Mouse (Mus musculus): Measurements from ENCODE around the gene Tbc1d2b. TPM values are rescaled to one million over a fixed set of nuclear protein-coding genes. Genes with fewer than 3 reads are reported as not detected.

Gene Tbc1d2b
- total and polyA plus RNA-seq, 3 experiments, result 0.09 to 0.90 (median 0.22) TPM

DNA sequence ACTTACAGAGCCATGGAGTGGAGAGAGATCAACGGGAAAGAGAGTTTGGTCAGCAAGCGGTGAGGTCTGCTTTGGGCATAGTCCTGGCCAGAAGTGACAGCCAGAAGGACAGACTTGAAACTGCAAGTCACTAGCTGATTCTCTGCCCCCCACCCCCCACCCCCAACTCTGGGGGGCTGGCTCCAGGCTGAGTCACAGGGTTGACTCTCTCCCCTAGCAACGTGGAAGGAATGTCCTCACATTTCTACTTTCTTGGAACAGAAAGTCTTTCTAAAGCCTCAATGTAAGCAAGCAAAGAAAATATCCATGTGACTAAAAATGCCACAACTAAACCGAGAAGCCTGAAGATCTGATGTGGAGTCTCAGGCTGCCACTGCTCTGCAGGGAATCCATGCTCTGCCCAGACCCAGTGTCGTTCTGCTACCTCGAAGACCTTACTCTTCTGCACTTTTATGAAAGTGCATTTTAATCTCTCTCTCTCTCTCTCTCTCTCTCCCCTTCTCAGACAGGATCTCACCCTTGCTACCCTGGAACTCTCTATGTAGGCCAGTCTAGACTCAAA lies 14.7 kb downstream of the Tbc1d2b start:
- peaks cover 32% of the 10 kb centered on the region for H3K9me3 ChIP-seq (replicated peaks)
- H3K4me1 ChIP-seq (ENCODE audit: insufficient read depth, low read depth, low read length), result peaks cover 4% of the 10 kb centered on the region; the same call in 1 of the 2 replicates
- DNase-seq (ENCODE audit: low spot score), result no peak
- H3K27me3 ChIP-seq (ENCODE audit: insufficient read depth, low read length), result no peaks in the 10 kb centered on the region
- no peak for TF ChIP-seq GATA1 (IDR thresholded peaks at IDR 0.05; ENCODE audit: borderline replicate concordance, low read length)
- no peak for TF ChIP-seq POLR2AphosphoS5 (IDR thresholded peaks at IDR 0.05; ENCODE audit: insufficient replicate concordance, low read depth, low read length)
- no peak for TF ChIP-seq CTCF (IDR thresholded peaks at IDR 0.05; ENCODE audit: low read depth, low read length)
- TF ChIP-seq GATA2 (IDR thresholded peaks at IDR 0.05; ENCODE audit: borderline replicate concordance, low read depth, low read length), result no peak
- TF ChIP-seq TAL1 (conservative IDR thresholded peaks at IDR 0.05; ENCODE audit: low read depth, low read length), result no peak
- ATAC-seq (ENCODE audit: extremely low read depth, insufficient number of reproducible peaks, low FRiP score, poor library complexity, severe bottlenecking), result no peak
- no peak overlapping the region for H3K4me3 ChIP-seq (ENCODE audit: low read depth, low read length)
- no peaks in the 10 kb centered on the region for H3K36me3 ChIP-seq (replicated peaks)

DNA sequence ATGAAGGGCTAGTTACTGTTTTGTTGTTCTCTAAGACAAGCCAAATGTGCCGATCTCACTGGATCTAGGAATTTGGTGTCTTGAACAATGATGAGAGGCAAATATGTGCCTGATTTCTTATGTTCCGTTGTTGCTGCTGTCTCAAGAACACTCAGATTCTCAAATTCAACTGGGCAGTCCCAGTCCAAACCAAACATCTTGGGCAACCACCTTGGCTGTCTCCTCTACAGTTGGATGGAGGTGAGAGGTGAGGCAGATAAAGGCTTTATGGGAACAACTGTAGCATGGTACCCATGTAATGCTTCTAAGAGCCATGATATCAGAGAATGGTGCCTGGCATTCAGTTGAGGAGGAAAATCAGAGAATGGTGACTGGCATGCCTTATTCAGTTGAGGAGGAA lies 17.4 kb downstream of the Tbc1d2b start:
- Histone ChIP-seq H3K4me1 (ENCODE audit: insufficient read depth, low read depth, low read length) (no peaks in the 10 kb centered on the region; the same call in 1 of the 2 replicates), H3K4me3 (ENCODE audit: low read depth, low read length) (no peak overlapping the region), H3K27me3 (ENCODE audit: insufficient read depth, low read length) (no peaks in the 10 kb centered on the region), H3K36me3 (replicated peaks) (no peaks in the 10 kb centered on the region), H3K9me3 (replicated peaks) (peaks cover 24% of the 10 kb centered on the region)
- DNase-seq (ENCODE audit: low spot score), result no peak
- ATAC-seq (ENCODE audit: extremely low read depth, insufficient number of reproducible peaks, low FRiP score, poor library complexity, severe bottlenecking), result no peak
- TF ChIP-seq GATA1 (IDR thresholded peaks at IDR 0.05; ENCODE audit: borderline replicate concordance, low read length) (no peak), POLR2AphosphoS5 (IDR thresholded peaks at IDR 0.05; ENCODE audit: insufficient replicate concordance, low read depth, low read length) (no peak), CTCF (IDR thresholded peaks at IDR 0.05; ENCODE audit: low read depth, low read length) (no peak), TAL1 (conservative IDR thresholded peaks at IDR 0.05; ENCODE audit: low read depth, low read length) (no peak), GATA2 (IDR thresholded peaks at IDR 0.05; ENCODE audit: borderline replicate concordance, low read depth, low read length) (no peak)

DNA sequence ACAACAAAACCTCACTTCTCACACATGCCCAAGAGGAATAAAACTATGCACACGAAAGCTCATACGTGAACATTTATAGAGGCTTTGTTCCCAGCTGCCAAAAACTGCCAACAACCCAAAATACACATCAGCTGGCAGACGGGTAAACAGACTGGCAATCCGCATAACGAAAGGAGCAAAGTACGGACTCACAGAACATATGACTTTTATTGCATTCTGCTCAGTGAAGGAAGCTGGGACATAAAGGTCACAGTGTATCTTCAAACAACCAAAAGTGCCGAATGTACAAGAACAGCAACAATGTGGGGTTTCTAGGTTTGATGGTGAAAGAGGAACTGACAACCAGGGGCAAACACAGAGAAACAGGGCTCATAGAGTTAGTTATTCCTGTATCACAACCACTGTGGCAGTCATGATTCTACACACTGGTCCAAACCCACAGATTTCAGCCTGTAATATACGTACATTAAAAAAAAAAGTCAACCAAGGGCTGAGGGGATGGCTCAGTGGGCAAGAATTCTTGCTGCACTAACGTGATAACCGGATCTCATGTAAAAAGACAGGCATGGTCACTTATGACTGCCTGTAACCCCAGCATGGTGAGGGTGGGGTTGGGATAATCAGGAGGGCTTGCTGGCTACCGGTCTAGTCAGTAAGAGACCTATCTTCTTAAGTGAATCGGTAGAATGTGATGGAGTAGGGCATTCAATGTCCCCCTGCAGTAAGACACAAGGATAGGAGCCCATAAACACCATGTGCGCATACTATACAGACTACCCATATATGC lies 19.4 kb downstream of the Tbc1d2b start:
- Histone ChIP-seq H3K9me3 (replicated peaks) (peaks cover 27% of the 10 kb centered on the region), H3K4me1 (ENCODE audit: insufficient read depth, low read depth, low read length) (peaks cover 4% of the 10 kb centered on the region), H3K4me3 (ENCODE audit: low read depth, low read length) (no peak overlapping the region), H3K36me3 (replicated peaks) (no peaks in the 10 kb centered on the region), H3K27me3 (ENCODE audit: insufficient read depth, low read length) (no peaks in the 10 kb centered on the region)
- ATAC-seq (ENCODE audit: extremely low read depth, insufficient number of reproducible peaks, low FRiP score, poor library complexity, severe bottlenecking) (no peak), DNase-seq (ENCODE audit: low spot score) (no peak)
- TF ChIP-seq TAL1 (conservative IDR thresholded peaks at IDR 0.05; ENCODE audit: low read depth, low read length), result no peak
- no peak for TF ChIP-seq GATA1 (IDR thresholded peaks at IDR 0.05; ENCODE audit: borderline replicate concordance, low read length)
- no peak for TF ChIP-seq POLR2AphosphoS5 (IDR thresholded peaks at IDR 0.05; ENCODE audit: insufficient replicate concordance, low read depth, low read length)
- TF ChIP-seq GATA2 (IDR thresholded peaks at IDR 0.05; ENCODE audit: borderline replicate concordance, low read depth, low read length), result no peak
- no peak for TF ChIP-seq CTCF (IDR thresholded peaks at IDR 0.05; ENCODE audit: low read depth, low read length)

DNA sequence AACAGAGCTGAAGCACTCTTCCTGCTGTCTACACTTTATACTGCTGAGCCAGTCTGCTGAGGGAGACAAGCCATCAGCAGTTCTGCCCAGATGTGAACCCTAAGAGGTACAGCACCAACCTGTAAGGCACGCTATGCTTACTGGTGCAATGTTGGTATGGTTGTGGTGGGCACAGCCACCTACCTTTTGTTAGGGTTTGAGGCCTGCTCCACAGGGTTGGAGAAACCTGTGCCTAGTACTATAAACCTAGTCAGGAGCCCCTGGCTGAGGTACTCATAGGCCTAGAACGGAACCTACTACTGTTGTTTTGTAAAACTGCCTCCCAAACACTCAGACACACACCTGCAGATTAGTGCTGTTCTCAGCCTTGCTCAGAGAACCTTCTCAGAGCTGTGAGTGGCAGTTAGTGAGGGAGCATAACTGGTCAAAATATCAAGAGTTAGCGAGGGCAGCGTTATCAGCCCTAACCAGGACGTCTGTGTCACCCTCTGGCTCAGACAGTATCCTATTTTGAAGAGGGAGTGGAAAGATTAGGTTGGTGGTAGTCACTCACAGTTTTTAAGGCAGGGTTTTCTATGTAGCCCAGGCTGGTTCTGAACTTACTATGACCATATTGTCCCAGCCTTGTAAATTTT lies 20.3 kb downstream of the Tbc1d2b start:
- no peaks in the 10 kb centered on the region for H3K27me3 ChIP-seq (ENCODE audit: insufficient read depth, low read length)
- ATAC-seq (ENCODE audit: extremely low read depth, insufficient number of reproducible peaks, low FRiP score, poor library complexity, severe bottlenecking) (no peak), DNase-seq (ENCODE audit: low spot score) (no peak)
- no peaks in the 10 kb centered on the region for H3K36me3 ChIP-seq (replicated peaks)
- H3K9me3 ChIP-seq (replicated peaks), result peaks cover 32% of the 10 kb centered on the region
- TF ChIP-seq GATA1 (IDR thresholded peaks at IDR 0.05; ENCODE audit: borderline replicate concordance, low read length) (no peak), GATA2 (IDR thresholded peaks at IDR 0.05; ENCODE audit: borderline replicate concordance, low read depth, low read length) (no peak), CTCF (IDR thresholded peaks at IDR 0.05; ENCODE audit: low read depth, low read length) (no peak), POLR2AphosphoS5 (IDR thresholded peaks at IDR 0.05; ENCODE audit: insufficient replicate concordance, low read depth, low read length) (no peak), TAL1 (conservative IDR thresholded peaks at IDR 0.05; ENCODE audit: low read depth, low read length) (no peak)
- H3K4me1 ChIP-seq (ENCODE audit: insufficient read depth, low read depth, low read length), result peaks cover 4% of the 10 kb centered on the region
- no peak overlapping the region for H3K4me3 ChIP-seq (ENCODE audit: low read depth, low read length)

DNA sequence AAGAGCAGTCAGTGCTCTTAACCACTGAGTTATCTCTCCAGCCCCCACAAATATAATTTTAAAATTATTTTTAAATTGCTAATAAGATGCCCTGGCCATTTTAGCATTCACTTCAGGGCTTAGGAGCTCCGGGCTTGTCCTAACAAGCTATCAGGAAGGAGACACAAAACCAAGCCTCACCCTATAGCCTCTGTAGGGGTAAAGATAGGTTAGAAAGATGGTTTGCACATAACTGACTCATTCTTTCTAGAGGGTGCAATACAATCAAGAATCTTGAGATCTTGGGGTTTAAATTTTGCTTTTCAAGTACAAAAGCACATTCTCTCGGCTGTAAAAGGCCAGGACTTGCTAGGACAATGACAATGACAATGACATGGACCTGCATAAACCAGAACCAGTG lies 21.6 kb downstream of the Tbc1d2b start:
- H3K27me3 ChIP-seq (ENCODE audit: insufficient read depth, low read length), result no peaks in the 10 kb centered on the region
- no peaks in the 10 kb centered on the region for H3K36me3 ChIP-seq (replicated peaks)
- peaks cover 43% of the 10 kb centered on the region for H3K9me3 ChIP-seq (replicated peaks)
- TF ChIP-seq GATA1 (IDR thresholded peaks at IDR 0.05; ENCODE audit: borderline replicate concordance, low read length), result no peak
- no peak for TF ChIP-seq TAL1 (conservative IDR thresholded peaks at IDR 0.05; ENCODE audit: low read depth, low read length)
- no peak for TF ChIP-seq GATA2 (IDR thresholded peaks at IDR 0.05; ENCODE audit: borderline replicate concordance, low read depth, low read length)
- no peak for TF ChIP-seq POLR2AphosphoS5 (IDR thresholded peaks at IDR 0.05; ENCODE audit: insufficient replicate concordance, low read depth, low read length)
- TF ChIP-seq CTCF (IDR thresholded peaks at IDR 0.05; ENCODE audit: low read depth, low read length), result no peak
- H3K4me1 ChIP-seq (ENCODE audit: insufficient read depth, low read depth, low read length), result peaks cover 4% of the 10 kb centered on the region
- DNase-seq (ENCODE audit: low spot score) (no peak), ATAC-seq (ENCODE audit: extremely low read depth, insufficient number of reproducible peaks, low FRiP score, poor library complexity, severe bottlenecking) (no peak)
- no peak overlapping the region for H3K4me3 ChIP-seq (ENCODE audit: low read depth, low read length)

DNA sequence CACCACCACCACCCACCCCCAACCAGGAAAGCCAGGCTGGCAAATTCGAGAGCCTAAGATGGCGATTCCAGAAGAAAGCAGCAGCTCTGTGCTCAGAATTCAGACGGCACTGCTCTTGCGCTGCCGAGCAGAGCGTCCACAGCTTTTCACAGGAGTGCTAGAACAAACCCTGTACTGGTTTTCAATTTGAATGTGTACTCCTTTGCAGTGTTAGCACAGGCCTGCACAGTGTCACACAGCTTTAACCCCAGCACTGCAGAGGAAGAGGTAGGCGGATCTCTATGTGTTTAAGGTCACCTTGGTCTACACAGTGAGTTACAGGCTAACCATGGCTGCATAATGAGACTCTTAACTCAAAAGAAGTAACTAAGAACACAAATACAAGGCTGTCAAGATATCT lies 22.3 kb downstream of the Tbc1d2b start:
- peaks cover 43% of the 10 kb centered on the region for H3K9me3 ChIP-seq (replicated peaks)
- TF ChIP-seq POLR2AphosphoS5 (IDR thresholded peaks at IDR 0.05; ENCODE audit: insufficient replicate concordance, low read depth, low read length), result no peak
- no peak for TF ChIP-seq GATA1 (IDR thresholded peaks at IDR 0.05; ENCODE audit: borderline replicate concordance, low read length)
- TF ChIP-seq GATA2 (IDR thresholded peaks at IDR 0.05; ENCODE audit: borderline replicate concordance, low read depth, low read length), result no peak
- no peaks in the 10 kb centered on the region for H3K36me3 ChIP-seq (replicated peaks)
- no peaks in the 10 kb centered on the region for H3K27me3 ChIP-seq (ENCODE audit: insufficient read depth, low read length)
- no peak for DNase-seq (ENCODE audit: low spot score)
- no peak for ATAC-seq (ENCODE audit: extremely low read depth, insufficient number of reproducible peaks, low FRiP score, poor library complexity, severe bottlenecking)
- H3K4me3 ChIP-seq (ENCODE audit: low read depth, low read length), result no peak overlapping the region
- H3K4me1 ChIP-seq (ENCODE audit: insufficient read depth, low read depth, low read length), result peaks cover 4% of the 10 kb centered on the region

All from G1E (cell line).